Mouse (Mus musculus) frontal cortex, postnatal 36 days (tissue): ENCODE measurements around the gene Nup93.

Source experiments
- DNase-seq, 2 experiments: peaks; one replicate each; pipeline ENCODE4 v3.0.0; 2022; ENCODE audit warnings: low spot score in 2 of 2

The Nup93 gene

DNA sequence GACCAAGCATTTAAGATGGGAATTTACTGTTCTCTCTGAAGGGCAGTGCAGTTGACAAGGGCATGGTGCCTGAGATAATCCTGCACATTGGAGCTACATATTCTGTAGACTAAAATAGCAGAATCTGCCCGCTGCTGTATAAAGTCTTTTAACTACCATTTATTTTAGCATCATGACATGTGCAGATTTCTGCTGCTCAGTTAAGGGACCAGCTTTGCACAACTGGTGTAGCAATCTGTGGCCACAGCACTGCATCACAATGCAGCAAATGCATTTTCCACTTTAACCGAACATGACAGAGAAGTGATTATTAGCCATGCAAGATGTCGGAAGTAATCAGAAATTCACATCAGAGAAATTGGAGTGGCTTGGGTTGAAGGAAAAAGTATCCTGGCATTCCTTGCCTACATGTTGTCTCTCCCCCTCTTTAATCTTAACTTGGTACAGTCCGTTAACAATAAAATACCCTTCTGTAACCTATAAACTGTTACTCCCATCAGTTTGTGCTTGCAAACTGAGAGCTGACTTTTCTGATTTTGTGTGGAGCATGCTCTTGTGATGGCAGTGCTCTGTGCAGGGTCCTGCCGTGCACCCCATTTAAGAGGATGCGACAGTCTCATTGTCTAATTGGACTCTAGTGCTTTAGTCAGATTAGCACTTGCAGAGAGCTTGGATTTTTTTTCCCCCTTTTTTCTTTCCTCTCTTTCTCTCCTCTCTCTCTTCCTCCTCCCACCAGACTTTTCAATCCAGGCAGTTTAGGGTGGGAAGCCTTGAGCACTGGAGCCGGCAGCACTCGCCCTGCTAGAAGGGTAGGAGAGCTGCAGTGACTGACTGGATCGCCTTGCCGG is 52.2 kb downstream of the Nup93 start:
- DNase-seq: peak; percentile 61 to 74

DNA sequence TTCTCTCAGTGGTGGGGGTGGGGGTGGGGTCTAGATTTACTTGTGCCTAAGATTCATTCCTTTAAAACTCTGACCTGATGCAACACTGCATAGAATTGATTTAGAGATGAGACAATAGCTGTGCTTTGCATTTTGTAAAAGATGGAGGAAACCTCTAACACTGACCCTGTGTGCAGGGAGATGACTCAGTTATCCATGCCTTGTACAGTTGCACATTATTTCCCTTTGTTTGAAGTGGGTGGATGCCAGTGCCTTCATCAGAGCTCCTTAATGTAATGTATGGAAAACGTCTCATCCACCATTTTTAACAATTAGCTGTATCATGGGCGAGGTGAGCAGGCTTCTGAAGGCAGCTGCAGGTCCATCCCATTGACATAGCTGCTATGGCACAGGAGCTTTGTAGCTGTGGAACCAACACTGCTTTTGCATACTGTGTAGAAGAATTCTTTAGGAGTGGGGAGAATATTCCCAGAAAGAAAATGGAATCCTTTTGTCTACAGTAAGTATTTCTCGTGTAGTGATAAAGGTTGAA is 54.1 kb downstream of the Nup93 start:
- no peak for DNase-seq

DNA sequence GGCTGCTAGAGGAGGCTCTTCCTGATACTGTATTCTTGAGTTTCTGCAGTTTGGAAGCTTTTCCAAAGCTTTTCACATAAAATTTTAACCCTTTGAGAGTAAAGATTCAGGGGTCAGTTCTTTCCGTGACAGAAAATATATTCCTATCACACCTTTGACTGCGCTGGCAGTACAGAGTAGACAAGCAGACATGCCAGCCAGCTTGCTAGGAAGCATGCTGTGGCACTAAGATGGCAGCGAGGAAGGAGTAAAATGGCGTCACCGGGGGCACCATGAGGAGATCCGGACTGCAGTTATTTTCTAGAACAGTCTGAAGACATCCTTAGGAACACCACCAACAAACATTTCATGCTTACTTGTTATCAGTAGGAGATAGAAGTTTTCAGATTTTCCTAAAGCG is 55.9 kb downstream of the Nup93 start:
- no peak for DNase-seq

DNA sequence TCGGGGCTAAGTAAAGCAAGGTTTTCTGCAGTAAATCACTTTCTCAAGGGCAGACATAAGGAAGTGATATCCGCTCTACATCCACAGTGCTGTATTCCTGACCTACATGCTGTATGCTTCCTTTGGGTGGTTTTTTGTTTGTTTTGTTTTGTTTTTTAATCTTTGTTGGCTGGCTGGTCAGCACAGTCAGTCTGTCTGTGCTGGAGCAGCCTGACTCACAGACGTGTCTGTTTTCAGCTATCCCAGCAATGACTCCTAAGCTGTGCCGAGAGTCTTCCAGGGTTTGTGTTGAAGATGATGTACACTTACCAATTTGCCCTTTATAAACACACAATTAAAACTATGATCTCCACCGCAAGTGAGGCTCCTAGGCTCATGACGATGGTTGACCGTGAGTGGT is 56.7 kb downstream of the Nup93 start:
- DNase-seq: no peak

DNA sequence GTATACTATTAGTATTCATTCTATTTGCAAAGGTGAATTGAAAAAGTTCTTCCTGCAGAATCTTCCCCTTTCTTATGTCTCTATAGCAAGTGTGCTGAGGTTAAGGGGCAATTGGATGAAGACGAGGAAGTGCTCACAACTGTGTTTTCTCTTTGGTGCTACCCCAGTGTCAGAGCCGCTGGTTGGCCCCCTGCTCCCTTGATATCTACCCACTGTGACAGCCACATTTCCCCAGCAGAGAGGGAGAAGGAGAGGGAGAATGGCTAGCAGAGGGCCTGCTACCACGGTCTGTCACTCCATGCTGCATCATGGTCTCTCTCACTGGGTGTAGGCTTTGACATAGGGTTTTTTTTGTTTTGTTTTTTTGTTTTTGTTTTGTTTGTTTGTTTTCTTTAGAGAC is 58.2 kb downstream of the Nup93 start:
- DNase-seq: no peak

DNA sequence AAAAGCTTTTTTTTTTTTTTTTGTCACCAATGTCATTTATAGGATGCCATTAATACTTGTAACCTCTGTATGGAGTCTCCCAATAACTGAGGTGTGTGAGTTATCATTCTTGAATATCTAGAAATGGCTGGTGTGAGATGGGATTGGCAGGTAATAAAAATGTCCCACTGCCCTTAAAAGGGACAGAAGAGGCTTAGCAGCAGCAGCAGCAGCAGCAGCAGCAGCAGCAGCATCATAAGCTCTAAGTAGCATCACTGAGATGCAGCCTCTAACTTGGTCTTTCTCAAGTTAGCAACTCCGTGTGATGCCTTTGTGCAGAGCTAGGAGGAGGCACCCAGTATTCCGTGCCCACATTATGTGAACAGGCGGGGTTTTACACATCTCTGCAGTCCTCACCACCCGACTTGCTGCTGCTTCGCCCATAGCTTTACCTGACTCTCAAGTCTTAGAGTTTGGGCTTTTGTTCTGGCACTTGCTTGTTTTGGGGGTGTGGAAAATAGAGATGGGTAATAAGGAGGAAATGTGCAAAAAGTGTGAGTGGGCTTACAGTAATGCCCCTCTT is 59.0 kb downstream of the Nup93 start:
- no peak for DNase-seq

DNA sequence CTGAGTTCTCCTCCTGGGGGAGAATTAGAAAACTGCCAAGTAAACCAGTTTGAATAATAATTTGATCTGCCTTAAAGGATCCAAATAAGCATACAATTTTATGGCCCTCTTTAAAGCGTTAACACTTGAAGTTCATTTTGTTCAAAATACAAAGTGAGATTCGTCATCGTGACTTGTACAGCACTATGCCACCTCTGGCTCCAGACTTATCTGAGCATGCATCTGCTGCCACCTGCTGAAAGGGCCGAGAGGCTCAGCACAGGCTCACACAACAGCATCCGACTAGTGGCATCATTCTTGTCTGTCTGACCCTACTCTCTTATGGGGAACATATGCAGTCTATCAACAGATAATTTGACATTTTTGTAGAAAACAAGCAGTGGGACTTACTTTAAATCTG is 59.7 kb downstream of the Nup93 start:
- no peak for DNase-seq

DNA sequence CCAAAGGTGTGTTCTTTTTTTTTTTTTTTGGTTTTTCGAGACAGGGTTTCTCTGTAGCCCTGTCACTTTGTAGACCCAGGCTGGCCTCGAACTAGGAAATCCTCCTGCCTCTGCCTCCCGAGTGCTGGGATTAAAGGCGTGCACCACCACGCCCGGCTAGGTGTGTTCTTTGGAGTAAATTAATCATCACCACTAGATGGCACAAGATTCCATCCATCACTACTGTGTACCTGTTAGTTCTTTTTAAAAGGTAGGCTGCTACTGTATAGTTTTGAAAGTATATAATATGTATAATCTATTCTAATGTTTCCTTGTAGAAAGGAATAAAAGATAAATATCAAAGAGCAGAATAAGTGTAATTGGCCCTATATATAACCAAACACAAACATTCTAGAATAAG is 63.9 kb downstream of the Nup93 start:
- no peak for DNase-seq

DNA sequence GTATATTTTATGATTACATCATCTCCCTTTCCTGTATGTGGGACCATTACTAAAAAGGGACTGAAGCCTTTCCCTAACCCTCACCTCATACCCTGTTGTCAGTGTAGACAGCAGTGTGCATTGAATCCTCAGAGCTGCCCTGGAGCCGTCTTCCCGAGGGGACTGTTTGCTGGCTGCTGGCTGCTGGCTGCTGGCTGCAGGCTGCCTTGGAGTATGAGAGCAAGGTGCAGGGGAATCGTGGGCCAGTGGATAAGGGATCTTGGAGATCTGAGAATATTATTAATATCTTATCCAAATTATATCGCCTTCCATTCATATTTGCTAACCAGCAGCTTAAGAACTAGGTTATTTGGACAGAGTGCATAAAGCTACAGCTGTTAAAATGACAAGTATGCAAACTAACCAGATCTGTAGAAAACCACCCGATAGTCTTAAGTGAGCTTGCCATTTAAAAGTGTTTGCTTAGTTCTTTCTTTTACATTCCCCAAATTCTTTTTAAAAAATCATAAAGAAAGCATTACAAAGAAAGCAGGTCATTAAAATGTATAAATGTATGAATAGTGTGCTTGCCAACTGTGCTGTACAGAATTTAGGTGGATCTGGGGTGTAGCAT is 65.7 kb downstream of the Nup93 start:
- DNase-seq: no peak

DNA sequence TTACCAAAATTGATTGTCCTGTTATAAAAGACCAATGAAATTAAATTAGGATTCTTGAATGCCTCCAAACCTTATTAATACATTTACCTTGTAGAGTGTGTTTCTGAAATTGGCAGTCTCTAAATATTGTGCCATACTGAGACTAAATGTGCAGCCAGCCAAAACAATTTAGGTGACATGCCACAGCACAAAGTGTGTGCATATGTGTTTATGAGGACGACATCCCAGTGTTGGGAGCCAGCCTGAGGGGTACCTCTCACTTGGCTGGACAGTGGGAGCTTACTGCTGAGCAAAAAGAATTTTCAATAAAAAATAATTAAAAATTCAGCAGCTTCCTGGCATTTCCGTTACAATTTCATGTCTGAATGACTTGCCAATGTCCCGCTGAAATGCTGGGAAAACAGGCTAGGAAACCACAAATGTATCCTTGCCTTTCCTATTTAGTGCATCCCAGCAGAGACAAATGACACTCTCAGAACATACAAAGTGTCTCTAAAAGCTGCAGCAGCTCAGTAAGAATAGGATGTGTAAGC is 68.2 kb downstream of the Nup93 start:
- DNase-seq: no peak

DNA sequence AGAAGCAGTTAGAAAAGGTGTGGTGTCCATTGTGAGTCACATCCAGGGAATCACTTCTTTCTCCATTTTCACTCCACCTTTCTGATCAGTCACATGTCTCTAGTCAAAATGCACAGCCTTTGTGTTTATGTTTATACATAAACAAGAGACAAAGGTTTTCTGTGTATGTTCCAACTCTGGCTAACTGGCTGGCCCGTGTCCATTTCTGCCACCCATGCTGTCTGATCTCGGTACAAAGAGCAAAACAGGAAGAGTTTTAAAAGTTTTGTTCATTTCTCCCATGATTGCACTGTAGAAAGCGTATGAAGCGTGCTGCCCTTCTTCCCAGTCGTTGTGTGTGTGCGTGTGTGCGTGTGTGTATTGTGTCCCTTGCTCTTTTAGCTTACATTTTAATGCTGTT is 69.8 kb downstream of the Nup93 start:
- DNase-seq: no peak

DNA sequence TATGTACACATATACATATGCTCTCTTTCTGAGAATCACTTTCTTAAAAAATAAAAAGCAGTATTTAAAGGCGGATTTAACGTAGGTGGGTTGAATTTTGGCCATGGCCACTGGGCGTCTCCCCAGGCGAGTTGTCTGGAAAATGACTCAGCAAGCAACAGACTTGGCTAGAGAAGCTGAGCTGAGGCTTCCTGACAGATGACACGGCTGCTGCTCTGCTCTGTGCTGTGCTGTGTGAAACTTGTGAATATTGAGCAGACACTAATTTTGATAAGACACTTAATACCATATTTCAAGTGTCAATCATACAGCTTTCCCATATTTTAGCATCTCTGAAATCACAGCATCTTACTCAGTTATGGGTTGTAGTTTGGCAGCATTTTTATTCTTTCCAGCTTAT is 76.2 kb downstream of the Nup93 start:
- DNase-seq: peak in 1 of 2 experiments; percentile 52

DNA sequence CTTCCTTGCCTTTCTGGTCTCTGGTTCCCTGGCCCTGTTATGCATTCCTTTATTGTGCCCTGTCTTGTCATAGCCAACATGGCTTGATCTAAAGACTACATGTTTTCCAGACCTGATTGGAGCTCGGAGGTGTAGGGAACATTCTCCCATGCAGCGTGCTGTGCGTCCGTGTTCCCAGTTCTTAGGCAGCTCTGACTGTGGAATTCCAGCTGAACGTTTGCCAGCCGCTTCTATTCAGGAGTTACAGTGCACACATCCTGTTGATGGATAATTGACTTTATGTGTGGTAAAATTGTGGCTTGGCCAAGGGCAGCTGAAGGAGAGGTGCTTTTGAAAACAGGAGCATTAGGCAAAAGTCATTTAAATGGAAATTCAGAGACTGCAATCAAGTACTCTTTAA is 77.7 kb downstream of the Nup93 start:
- no peak for DNase-seq

DNA sequence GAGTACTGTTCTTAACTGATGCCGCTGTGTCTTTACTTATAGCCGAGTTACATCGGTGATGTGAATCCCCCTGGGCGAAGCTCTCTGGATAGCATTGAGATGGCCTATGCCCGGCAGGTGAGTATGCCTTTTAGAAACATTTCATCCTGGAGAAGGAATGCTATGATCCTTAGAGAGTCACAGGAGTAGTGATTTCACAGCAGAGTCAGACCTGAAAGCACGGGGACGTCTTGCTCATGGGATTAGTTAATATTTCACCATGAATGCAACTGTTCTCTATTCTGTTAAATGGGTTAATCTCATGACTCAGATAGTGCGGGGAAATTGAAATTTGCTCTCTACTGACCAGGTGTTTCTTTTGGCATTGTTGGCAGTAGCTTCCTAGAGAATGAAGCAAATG is 78.3 kb downstream of the Nup93 start:
- DNase-seq: no peak

DNA sequence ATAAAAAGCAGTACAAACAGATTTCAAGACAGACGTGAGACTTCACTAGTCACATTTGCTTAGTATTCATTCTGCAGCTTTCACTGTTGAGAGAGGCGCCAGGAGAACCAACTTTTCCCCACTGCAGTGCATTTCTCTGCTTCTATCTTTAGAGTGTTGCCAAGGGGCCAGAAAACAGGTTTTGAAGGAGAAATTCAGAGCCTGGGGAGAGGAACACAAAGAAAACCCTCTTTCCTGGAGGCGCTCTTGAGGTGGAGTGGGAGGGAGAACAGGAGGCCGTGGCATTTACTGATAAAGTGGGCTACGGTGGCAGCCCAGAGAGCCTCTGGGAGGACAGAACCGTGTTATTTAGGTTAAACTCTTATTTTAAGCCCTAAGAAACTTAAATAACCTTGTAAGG is 81.3 kb downstream of the Nup93 start:
- peak in 1 of 2 experiments; percentile 28 for DNase-seq

DNA sequence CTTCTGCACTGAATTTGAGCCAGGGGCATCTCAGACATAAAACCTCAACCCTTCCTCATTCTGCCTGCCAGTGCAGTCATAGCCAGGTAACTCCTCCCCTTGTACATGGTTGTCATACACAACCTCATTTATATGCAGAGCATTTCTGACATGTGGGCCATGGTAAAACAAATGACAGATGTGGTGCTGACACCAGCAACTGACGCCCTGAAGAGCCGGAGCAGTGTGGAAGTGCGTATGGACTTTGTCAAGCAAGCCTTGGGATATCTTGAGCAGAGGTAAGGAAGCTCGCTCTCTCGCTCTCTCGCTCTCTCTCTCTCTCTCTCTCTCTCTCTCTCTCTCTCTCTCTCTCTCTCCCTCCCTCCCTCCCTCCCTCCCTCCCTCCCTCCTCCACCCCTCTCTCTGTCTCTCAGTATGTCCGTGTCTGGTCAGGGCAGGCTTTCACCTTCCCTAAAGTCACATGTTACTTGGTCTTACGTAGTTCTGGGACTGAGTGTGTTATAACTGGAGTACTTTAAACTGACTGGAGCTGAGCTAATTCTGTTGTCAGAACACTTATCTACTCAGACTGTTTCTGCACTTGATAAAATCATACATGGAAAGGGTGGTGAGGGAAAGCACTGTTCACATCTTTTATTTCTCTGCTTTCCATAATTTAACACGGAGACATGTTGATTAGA is 82.1 kb downstream of the Nup93 start:
- DNase-seq: no peak

DNA sequence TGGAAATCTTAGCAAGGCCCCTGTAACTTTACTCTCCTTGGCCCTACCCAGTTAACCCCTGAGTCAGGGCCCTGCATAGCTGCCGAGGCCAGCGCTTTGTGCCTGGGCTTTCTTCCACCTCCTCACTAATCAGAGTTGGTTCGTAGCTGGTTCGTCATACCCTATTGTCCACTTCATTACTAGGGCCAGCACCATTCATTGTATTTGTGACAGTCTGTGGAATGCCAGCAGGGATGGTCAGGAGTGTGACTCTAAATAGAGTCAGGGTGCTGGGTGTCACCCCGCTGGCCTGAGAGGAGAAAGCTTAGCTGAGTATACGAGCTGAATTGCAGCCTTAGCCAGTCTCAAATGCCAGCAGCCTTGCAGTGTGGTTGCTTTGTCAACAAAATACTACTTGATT is 82.7 kb downstream of the Nup93 start:
- no peak for DNase-seq

DNA sequence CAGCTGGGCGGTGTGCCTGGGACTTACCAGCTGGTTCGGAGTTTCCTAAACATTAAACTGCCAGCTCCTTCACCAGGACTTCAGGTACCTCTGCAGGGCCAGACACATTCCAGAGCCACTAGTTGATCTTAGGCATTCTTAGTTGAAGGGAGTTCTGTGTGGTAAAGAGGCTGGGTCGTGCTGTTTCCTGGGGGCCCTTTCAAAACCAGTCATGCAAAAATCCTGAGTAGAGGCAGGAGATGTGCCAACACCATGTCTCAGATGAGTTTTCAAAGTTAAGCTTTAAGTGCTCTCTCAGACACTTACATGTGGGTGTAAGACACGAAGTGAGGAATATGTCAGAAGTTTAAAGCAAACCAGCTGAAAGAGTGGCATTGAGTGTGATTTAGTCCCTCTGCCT is 86.4 kb downstream of the Nup93 start:
- DNase-seq: no peak

DNA sequence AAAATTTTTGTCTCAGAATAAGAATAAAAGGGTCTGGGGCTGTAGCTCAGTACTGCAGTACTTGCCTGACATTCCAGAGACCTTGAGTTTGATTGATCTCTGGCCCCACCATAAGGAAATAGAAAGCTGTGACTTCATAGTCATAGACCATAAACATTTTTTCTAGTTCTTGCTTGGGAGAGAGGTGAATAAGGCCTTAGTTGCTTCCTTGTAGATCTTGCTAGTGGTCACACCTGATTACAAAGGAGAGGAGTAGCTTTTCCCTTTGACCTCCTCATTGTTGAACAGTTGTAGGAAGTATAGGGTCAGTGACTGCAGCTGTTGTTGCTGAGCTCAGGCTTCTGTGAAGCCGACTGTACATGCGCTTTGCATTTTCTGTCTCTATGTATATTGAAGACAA is 90.0 kb downstream of the Nup93 start:
- DNase-seq: no peak

DNA sequence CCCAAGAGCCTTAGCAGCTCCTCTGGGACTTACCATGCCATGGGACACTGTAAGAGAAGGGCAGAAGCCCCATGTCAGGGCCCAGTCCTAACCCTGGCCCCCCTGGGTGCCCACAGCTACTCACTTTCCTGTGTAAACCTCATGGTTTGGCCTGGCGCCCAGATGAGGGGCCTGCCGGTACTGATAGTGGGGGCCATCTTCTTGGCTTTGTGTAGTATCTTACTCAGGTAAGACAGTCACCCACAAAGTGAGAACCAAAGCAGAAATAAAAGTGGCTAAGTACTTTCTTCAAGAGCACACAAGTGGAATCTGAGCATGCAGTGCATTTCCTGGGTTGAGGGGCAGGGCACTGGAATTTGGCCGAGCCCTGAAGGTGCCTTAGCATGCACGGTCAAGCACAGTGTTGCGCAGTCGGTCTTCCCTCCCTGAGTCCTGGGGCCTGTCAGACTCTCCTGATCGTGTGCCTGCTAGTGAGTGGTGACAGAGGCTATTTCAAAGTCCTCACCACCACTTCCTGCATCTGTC is 92.7 kb downstream of the Nup93 start:
- DNase-seq: no peak

DNA sequence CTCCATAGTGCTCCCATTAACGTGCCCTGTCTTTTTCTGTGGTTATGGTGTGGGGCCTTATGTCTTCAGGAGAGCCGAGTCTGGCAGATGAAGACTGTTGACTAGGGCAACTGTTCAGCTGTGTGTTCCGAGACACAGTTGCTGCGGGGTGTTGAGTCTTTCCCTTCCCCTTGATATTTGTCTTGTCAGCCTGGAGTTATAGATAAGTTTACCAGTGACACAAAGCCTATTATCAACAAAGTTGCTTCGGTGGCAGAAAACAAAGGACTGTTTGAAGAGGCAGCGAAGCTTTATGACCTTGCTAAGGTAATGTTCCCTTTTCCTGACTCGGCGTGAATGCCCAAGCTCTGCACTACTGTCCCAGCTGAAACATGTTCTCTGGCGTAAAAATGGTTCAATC is 93.3 kb downstream of the Nup93 start:
- no peak for DNase-seq

DNA sequence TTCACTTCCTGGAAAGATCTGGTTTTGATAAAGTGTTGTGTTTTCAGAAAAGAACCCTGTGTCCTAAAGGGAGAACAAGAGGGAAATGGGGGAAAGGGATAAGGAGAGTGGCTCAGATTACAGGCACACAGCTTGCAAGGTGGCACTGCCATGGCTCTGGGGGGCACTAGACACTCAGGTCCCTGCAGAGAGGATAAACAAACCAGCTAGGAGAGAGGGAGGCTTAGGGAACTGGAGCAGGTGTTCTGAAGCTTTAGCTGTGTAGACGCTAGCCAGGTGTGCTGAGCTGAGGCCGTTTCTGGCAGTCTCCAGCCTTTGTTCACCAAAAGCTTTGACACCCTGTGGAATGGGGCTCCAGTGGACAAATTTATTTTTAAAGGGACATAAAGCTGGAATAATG is 99.7 kb downstream of the Nup93 start:
- no peak for DNase-seq
